Mouse (Mus musculus) liver, embryonic 11.5 days (tissue): ENCODE results near the gene Entpd1. TPM values are rescaled to one million over a fixed set of nuclear protein-coding genes. Genes with fewer than 3 reads are reported as not detected.

ENCODE experiments used
- ATAC-seq: fragments of 200-750 bp; cut with Nextera tagmentation; replicated peaks from 2 replicates; pipeline ENCODE4 v1.8.0; 2017; ENCODE audit warnings: moderate number of reproducible peaks, mild to moderate bottlenecking, moderate TSS enrichment, moderate library complexity; ENCODE audit not compliant: low FRiP score
- DNase-seq: peaks from one replicate; pipeline ENCODE4 v3.0.0-alpha.2; 2017; ENCODE audit warnings: low spot score
- H3K27ac ChIP-seq: fragments of 300-500 bp; sonication (generic); 2 replicates; pipeline ENCODE4 v1.5.1; 2014; ENCODE audit warnings: mild to moderate bottlenecking, low read depth, low read length, control low read depth
- H3K27me3 ChIP-seq: fragments of 300-500 bp; sonication (generic); replicated peaks from 2 replicates; pipeline ENCODE4 v1.6.1; 2014; ENCODE audit warnings: low read length, mixed read lengths; ENCODE audit not compliant: control insufficient read depth, insufficient read depth
- H3K36me3 ChIP-seq: fragments of 300-500 bp; sonication (generic); 2 replicates; pipeline ENCODE4 v1.6.1; 2014; ENCODE audit warnings: mild to moderate bottlenecking, low read length, moderate library complexity, mixed read lengths; ENCODE audit not compliant: control insufficient read depth, insufficient read depth
- H3K4me1 ChIP-seq: fragments of 300-500 bp; sonication (generic); replicated peaks from 2 replicates; pipeline ENCODE4 v1.6.1; 2014; ENCODE audit warnings: low read length, mixed read lengths; ENCODE audit not compliant: control insufficient read depth, insufficient read depth
- H3K4me2 ChIP-seq: fragments of 300-500 bp; sonication (generic); 2 replicates; pipeline ENCODE4 v1.6.1; 2014; ENCODE audit warnings: mild to moderate bottlenecking, control low read depth, moderate library complexity
- H3K4me3 ChIP-seq: fragments of 300-500 bp; sonication (generic); 2 replicates; pipeline ENCODE4 v1.5.1; 2014; ENCODE audit warnings: low read depth, low read length, control low read depth
- H3K9ac ChIP-seq: fragments of 300-500 bp; sonication (generic); 2 replicates; pipeline ENCODE4 v1.6.1; 2014; ENCODE audit warnings: low read depth, low read length, control low read depth
- H3K9me3 ChIP-seq: fragments of 300-500 bp; sonication (generic); 2 replicates; pipeline ENCODE4 v1.6.1; 2016; ENCODE audit warnings: low read length, inconsistent platforms, mixed read lengths; ENCODE audit not compliant: control insufficient read depth
- WGBS: fragments of 180-500 bp; shearing (Covaris S2); extraction: QIAGEN DNeasy Blood & Tissue Kit; methylation state at CpG from one replicate; pipeline ENCODE4 v1.1.7; 2014; 5-methylcytosine and 5-hydroxymethylcytosine counted together
- polyA plus RNA-seq: library from polyadenylated mRNA; unstranded; fragments of >200 nt; fragmentation: Nextera tagmentation; extraction: Ambion mirVana; gene quantifications from 2 replicates; pipeline ENCODE4 v1.2.1, GENCODE M21; 2014

Gene Entpd1
- polyA plus RNA-seq, 1 experiment from 2014 or later: 3.0 TPM

GRCm38 (mm10) chr19:40726614-40727013 lies 114.4 kb downstream of the Entpd1 start:
- Histone ChIP-seq H3K4me3 (no peak overlapping the region), H3K27me3 (no peaks in the 10 kb centered on the region), H3K9me3 (no peaks in the 10 kb centered on the region), H3K36me3 (no peaks in the 10 kb centered on the region), H3K27ac (no peak overlapping the region), H3K4me2 (no peak overlapping the region), H3K4me1 (no peaks in the 10 kb centered on the region), H3K9ac (no peak overlapping the region)
- WGBS: 55% methylated on average over 2 of the region's 2 CpGs
- ATAC-seq: no peak
- no peak for DNase-seq

- H3K4me3 ChIP-seq: no peak overlapping the region
- H3K4me1 ChIP-seq: no peaks in the 10 kb centered on the region
- no peaks in the 10 kb centered on the region for H3K27me3 ChIP-seq
- no peak overlapping the region for H3K27ac ChIP-seq
- DNase-seq (no peak), ATAC-seq (no peak)
- no peaks in the 10 kb centered on the region for H3K36me3 ChIP-seq
- no peak overlapping the region for H3K4me2 ChIP-seq
- no peak overlapping the region for H3K9ac ChIP-seq
- H3K9me3 ChIP-seq: no peaks in the 10 kb centered on the region
- WGBS: 66% methylated on average over 4 of the region's 4 CpGs
These were observed 116.0 kb downstream of the Entpd1 start for GRCm38 (mm10) chr19:40728213-40728612.

GRCm38 (mm10) chr19:40728732-40729420 lies 116.7 kb downstream of the Entpd1 start:
- H3K36me3 ChIP-seq: no peaks in the 10 kb centered on the region
- no peaks in the 10 kb centered on the region for H3K4me1 ChIP-seq
- no peaks in the 10 kb centered on the region for H3K9me3 ChIP-seq
- WGBS: 48% methylated on average over 12 of the region's 12 CpGs
- no peak for ATAC-seq
- H3K4me2 ChIP-seq: no peak overlapping the region
- H3K27ac ChIP-seq: no peak overlapping the region
- no peak for DNase-seq
- no peaks in the 10 kb centered on the region for H3K27me3 ChIP-seq
- no peak overlapping the region for H3K9ac ChIP-seq
- H3K4me3 ChIP-seq: no peak overlapping the region

GRCm38 (mm10) chr19:40733409-40733808 lies 121.2 kb downstream of the Entpd1 start:
- ATAC-seq (no peak), DNase-seq (no peak)
- H3K4me3 ChIP-seq: no peak overlapping the region
- WGBS: 70% methylated on average over 10 of the region's 10 CpGs
- no peaks in the 10 kb centered on the region for H3K36me3 ChIP-seq
- H3K4me1 ChIP-seq: no peaks in the 10 kb centered on the region
- H3K27ac ChIP-seq: no peak overlapping the region
- no peaks in the 10 kb centered on the region for H3K9me3 ChIP-seq
- no peaks in the 10 kb centered on the region for H3K27me3 ChIP-seq
- no peak overlapping the region for H3K9ac ChIP-seq
- no peak overlapping the region for H3K4me2 ChIP-seq

- WGBS: 66% methylated on average over 4 of the region's 4 CpGs
- no peaks in the 10 kb centered on the region for H3K9me3 ChIP-seq
- no peak overlapping the region for H3K4me2 ChIP-seq
- ATAC-seq: no peak
- H3K4me3 ChIP-seq: no peak overlapping the region
- no peaks in the 10 kb centered on the region for H3K27me3 ChIP-seq
- H3K27ac ChIP-seq: no peak overlapping the region
- no peak overlapping the region for H3K9ac ChIP-seq
- no peaks in the 10 kb centered on the region for H3K36me3 ChIP-seq
- no peaks in the 10 kb centered on the region for H3K4me1 ChIP-seq
- no peak for DNase-seq
These were observed 121.7 kb downstream of the Entpd1 start for GRCm38 (mm10) chr19:40733849-40734248.

- Histone ChIP-seq H3K4me1 (no peaks in the 10 kb centered on the region), H3K4me2 (peak overlapping the region; percentile 40), H3K4me3 (no peak overlapping the region), H3K9me3 (no peaks in the 10 kb centered on the region), H3K36me3 (no peaks in the 10 kb centered on the region), H3K9ac (no peak overlapping the region), H3K27me3 (no peaks in the 10 kb centered on the region), H3K27ac (no peak overlapping the region)
- ATAC-seq: peak; percentile 49
- 31% methylated on average over 17 of the region's 17 CpGs for WGBS
- peak; percentile 60 for DNase-seq
These were observed 124.7 kb downstream of the Entpd1 start for GRCm38 (mm10) chr19:40736680-40737512.

GRCm38 (mm10) chr19:40737613-40738012 lies 125.4 kb downstream of the Entpd1 start:
- Histone ChIP-seq H3K4me2 (peak overlapping the region; percentile 40), H3K27ac (no peak overlapping the region), H3K4me1 (no peaks in the 10 kb centered on the region), H3K27me3 (no peaks in the 10 kb centered on the region), H3K36me3 (no peaks in the 10 kb centered on the region), H3K9ac (no peak overlapping the region), H3K4me3 (no peak overlapping the region), H3K9me3 (no peaks in the 10 kb centered on the region)
- 82% methylated on average over 5 of the region's 5 CpGs for WGBS
- ATAC-seq (no peak), DNase-seq (no peak)

GRCm38 (mm10) chr19:40738683-40739324 lies 126.6 kb downstream of the Entpd1 start:
- no peak overlapping the region for H3K4me2 ChIP-seq
- DNase-seq (no peak), ATAC-seq (no peak)
- H3K9me3 ChIP-seq: no peaks in the 10 kb centered on the region
- H3K9ac ChIP-seq: no peak overlapping the region
- no peaks in the 10 kb centered on the region for H3K36me3 ChIP-seq
- WGBS: 68% methylated on average over 13 of the region's 13 CpGs
- H3K27me3 ChIP-seq: no peaks in the 10 kb centered on the region
- H3K4me1 ChIP-seq: no peaks in the 10 kb centered on the region
- no peak overlapping the region for H3K4me3 ChIP-seq
- no peak overlapping the region for H3K27ac ChIP-seq
